Mouse (Mus musculus) layer of hippocampus, adult 18-20 months (tissue): ENCODE measurements around the gene Coro7. TPM values are rescaled to one million over a fixed set of nuclear protein-coding genes. Genes with fewer than 3 reads are reported as not detected.

Experiments
- DNase-seq, 2 experiments: peaks; one replicate each; pipeline ENCODE4 v3.0.0; 2022; ENCODE audit warnings: low spot score in 2 of 2
- total RNA-seq, 2 experiments: library from RNA; stranded (reverse); gene quantifications; 2 replicates each; pipeline ENCODE4 v1.2.3; 2021

The Coro7 gene
- total RNA-seq, 2 experiments from 2014 or later, result 79.0 to 95.7 TPM

GRCm38 (mm10) chr16:4649692-4650091 is 29.9 kb downstream of the Coro7 start:
- DNase-seq, result no peak

- DNase-seq, result no peak
Measured at GRCm38 (mm10) chr16:4649211-4649610, 30.4 kb downstream of the Coro7 start.

- DNase-seq, result no peak
Measured at GRCm38 (mm10) chr16:4648416-4649023, 31.1 kb downstream of the Coro7 start.

- DNase-seq, result no peak
Measured at GRCm38 (mm10) chr16:4647651-4648141, 31.9 kb downstream of the Coro7 start.

GRCm38 (mm10) chr16:4646831-4647230 is 32.7 kb downstream of the Coro7 start:
- DNase-seq, result no peak

- no peak for DNase-seq
Measured at GRCm38 (mm10) chr16:4645867-4646266, 33.7 kb downstream of the Coro7 start.

GRCm38 (mm10) chr16:4643670-4644419 is 35.7 kb downstream of the Coro7 start:
- peak; percentile 69 to 86 for DNase-seq

GRCm38 (mm10) chr16:4642937-4643336 is 36.6 kb downstream of the Coro7 start:
- DNase-seq, result no peak

- no peak for DNase-seq
Measured at GRCm38 (mm10) chr16:4642190-4642589, 37.4 kb downstream of the Coro7 start.

- DNase-seq, result no peak
Measured at GRCm38 (mm10) chr16:4641119-4641838, 38.3 kb downstream of the Coro7 start.

- no peak for DNase-seq
Measured at GRCm38 (mm10) chr16:4640267-4641005, 39.1 kb downstream of the Coro7 start.

- DNase-seq, result peak; percentile 59 to 70
Measured at GRCm38 (mm10) chr16:4639831-4640237, 39.7 kb downstream of the Coro7 start, which contains the start of the genes Vasn and Dnaja3. Gene Vasn (plus strand): TSS chr16:4639941. Gene Dnaja3 (plus strand): TSS chr16:4639989.

GRCm38 (mm10) chr16:4638891-4639390 is 40.6 kb downstream of the Coro7 start:
- no peak for DNase-seq

- no peak for DNase-seq
Measured at GRCm38 (mm10) chr16:4635760-4636159, 43.8 kb downstream of the Coro7 start.

- no peak for DNase-seq
Measured at GRCm38 (mm10) chr16:4634681-4635080, 44.9 kb downstream of the Coro7 start.

- DNase-seq, result no peak
Measured at GRCm38 (mm10) chr16:4633661-4634060, 45.9 kb downstream of the Coro7 start.

- DNase-seq, result no peak
Measured at GRCm38 (mm10) chr16:4632050-4632449, 47.5 kb downstream of the Coro7 start.

GRCm38 (mm10) chr16:4629950-4630349 is 49.6 kb downstream of the Coro7 start:
- peak; percentile 48 to 74 for DNase-seq

GRCm38 (mm10) chr16:4628898-4629419 is 50.6 kb downstream of the Coro7 start:
- no peak for DNase-seq

GRCm38 (mm10) chr16:4627105-4627504 is 52.5 kb downstream of the Coro7 start:
- DNase-seq, result no peak
